Mouse (Mus musculus): ENCODE data around the gene Swi5.

DNA sequence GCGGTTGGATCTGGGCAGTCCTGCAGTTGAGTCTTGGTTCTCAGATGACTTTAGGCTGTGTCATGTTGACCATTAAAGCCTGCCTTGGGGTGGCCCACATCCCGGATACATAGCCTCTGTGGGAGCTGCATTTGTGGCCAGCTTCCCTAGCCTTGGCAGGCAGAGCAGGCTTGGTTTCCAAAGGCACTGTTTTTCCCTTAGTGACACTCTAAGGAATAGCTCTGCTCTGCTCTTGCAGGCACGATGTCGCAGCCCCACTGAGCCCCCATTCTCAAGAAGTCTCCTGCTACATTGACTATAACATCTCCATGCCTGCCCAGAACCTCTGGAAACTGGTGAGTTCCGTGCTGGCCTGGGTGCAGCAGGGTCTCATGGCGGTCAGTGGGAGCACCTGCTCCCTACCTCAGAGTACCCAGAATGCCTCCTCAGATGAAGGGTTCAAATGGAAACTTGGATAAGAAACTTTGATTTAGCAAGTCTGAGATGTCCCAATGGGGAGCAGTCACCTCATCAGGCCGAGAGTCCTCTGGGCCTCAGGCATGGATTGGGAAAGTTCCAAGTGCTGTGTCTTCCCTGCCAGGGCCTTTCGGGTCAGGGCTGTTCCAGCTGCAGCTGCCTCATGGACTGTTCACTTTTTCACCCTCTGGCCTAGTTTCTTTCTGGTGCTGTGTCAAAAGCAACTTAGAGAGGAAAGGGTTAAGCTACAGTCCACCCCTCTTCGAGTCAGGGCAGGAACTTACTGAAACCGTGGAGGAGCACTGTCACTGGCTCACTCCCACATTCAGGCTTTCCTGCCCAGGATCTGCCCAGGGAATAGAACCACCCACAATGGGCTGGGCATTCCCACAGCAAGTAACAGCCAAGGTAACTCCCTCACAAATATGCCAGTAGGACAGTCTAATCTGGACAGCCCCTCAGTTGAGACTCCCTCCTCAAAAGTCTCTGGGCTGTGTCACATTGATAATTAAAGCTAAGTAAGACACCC lies 39.2 kb downstream of the Swi5 start:
- TF ChIP-seq EP300 (IDR thresholded peaks at IDR 0.05; ENCODE audit: low read depth) (no peak), CTCF (IDR thresholded peaks at IDR 0.05; ENCODE audit: low read depth) (no peak)
